Mouse (Mus musculus) testis, adult 2 months (tissue): ENCODE measurements at regions not wholly inside any gene's neighbourhood (a gene's known extent, or its start where the extent isn't known, plus 50 kb on each side); places are given as distances from the start of the nearest gene placed in this dataset.

Experiments used
- CTCF ChIP-seq: fragments of 200-500 bp; IDR thresholded peaks from 2 replicates; pipeline ENCODE4 v1.5.1; 2012; ENCODE audit warnings: low read depth, mild to moderate bottlenecking, inconsistent platforms, low read length, moderate library complexity; ENCODE audit not compliant: control insufficient read depth, insufficient read depth, insufficient replicate concordance
- POLR2A ChIP-seq: fragments of 200-500 bp; IDR thresholded peaks from 2 replicates; pipeline ENCODE4 v1.6.1; 2012; ENCODE audit warnings: low read depth, mild to moderate bottlenecking, inconsistent platforms, low read length, moderate library complexity; ENCODE audit not compliant: control insufficient read depth

DNA sequence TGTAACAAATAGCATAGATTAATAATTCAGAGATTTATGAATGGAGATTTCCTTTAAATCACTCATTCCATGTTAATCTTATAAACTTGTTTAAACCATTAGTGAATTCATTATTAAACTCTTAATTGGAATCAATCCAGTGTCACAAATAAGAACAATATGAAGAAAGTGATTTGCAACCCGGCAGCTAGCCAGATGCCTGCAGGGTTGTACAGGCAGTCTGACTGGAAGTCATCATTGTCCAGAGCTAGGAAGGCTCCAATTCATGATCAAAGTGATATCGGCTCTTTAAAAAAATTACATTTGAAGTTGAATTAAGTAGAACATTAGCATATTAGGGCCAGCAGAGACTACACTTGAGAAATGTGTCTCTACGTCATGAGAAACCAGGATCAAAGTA, 270.0 kb upstream of the Prkcq start:
- TF ChIP-seq CTCF (no peak), POLR2A (no peak)
